Mouse (Mus musculus) E14TG2a.4 (cell line): Measurements from ENCODE around the gene Nr3c2.

Experiments used
- H3K27me3 ChIP-seq: 2 replicates; pipeline ENCODE4 v1.6.1; 2014; ENCODE audit warnings: low read length, control low read depth; ENCODE audit not compliant: insufficient read depth
- H3K36me3 ChIP-seq: 2 replicates; pipeline ENCODE4 v1.6.1; 2014; ENCODE audit warnings: low read length, control low read depth; ENCODE audit not compliant: insufficient read depth
- H3K4me1 ChIP-seq: replicated peaks from 2 replicates; pipeline ENCODE4 v1.6.1; 2014; ENCODE audit warnings: low read depth, low read length, control low read depth
- H3K4me3 ChIP-seq: replicated peaks from 2 replicates; pipeline ENCODE4 v1.5.1; 2014; ENCODE audit warnings: mild to moderate bottlenecking, low read length
- H3K9me3 ChIP-seq: 2 replicates; pipeline ENCODE4 v1.6.1; 2014; ENCODE audit warnings: low read length, control low read depth
- CTCF ChIP-seq: conservative IDR thresholded peaks from 2 replicates; pipeline ENCODE4 v1.5.1; 2014; ENCODE audit warnings: low read length
- NANOG ChIP-seq: IDR thresholded peaks from 2 replicates; pipeline ENCODE4 v1.6.1; 2014; ENCODE audit warnings: borderline replicate concordance, low read length, mixed read lengths
- POU5F1 ChIP-seq: IDR thresholded peaks from 2 replicates; pipeline ENCODE4 v1.6.1; 2014; ENCODE audit warnings: low read length, borderline replicate concordance

Gene Nr3c2

GRCm38 (mm10) chr8:76928326-76928725 is 29.1 kb downstream of the Nr3c2 start:
- no peaks in the 10 kb centered on the region for H3K4me1 ChIP-seq
- H3K4me3 ChIP-seq = no peak overlapping the region
- H3K27me3 ChIP-seq = no peaks in the 10 kb centered on the region
- no peaks in the 10 kb centered on the region for H3K36me3 ChIP-seq
- H3K9me3 ChIP-seq = no peaks in the 10 kb centered on the region
- TF ChIP-seq CTCF (no peak), POU5F1 (no peak), NANOG (no peak)

- H3K4me1 ChIP-seq = no peaks in the 10 kb centered on the region
- no peak for TF ChIP-seq NANOG
- no peak for TF ChIP-seq CTCF
- TF ChIP-seq POU5F1 = no peak
- no peaks in the 10 kb centered on the region for H3K9me3 ChIP-seq
- H3K27me3 ChIP-seq = no peaks in the 10 kb centered on the region
- H3K4me3 ChIP-seq = no peak overlapping the region
- no peaks in the 10 kb centered on the region for H3K36me3 ChIP-seq
These were observed 29.6 kb downstream of the Nr3c2 start for GRCm38 (mm10) chr8:76928808-76929207.

- TF ChIP-seq CTCF = no peak
- TF ChIP-seq NANOG = no peak
- no peak for TF ChIP-seq POU5F1
- no peaks in the 10 kb centered on the region for H3K9me3 ChIP-seq
- H3K27me3 ChIP-seq = no peaks in the 10 kb centered on the region
- H3K4me1 ChIP-seq = no peaks in the 10 kb centered on the region
- no peaks in the 10 kb centered on the region for H3K36me3 ChIP-seq
- H3K4me3 ChIP-seq = no peak overlapping the region
These were observed 65.8 kb downstream of the Nr3c2 start for GRCm38 (mm10) chr8:76965046-76965445.

- Histone ChIP-seq H3K4me3 (no peak overlapping the region), H3K36me3 (no peaks in the 10 kb centered on the region), H3K4me1 (no peaks in the 10 kb centered on the region; the same call in 1 of the 2 replicates), H3K27me3 (no peaks in the 10 kb centered on the region), H3K9me3 (no peaks in the 10 kb centered on the region)
- no peak for TF ChIP-seq POU5F1
- no peak for TF ChIP-seq NANOG
- no peak for TF ChIP-seq CTCF
These were observed 71.9 kb downstream of the Nr3c2 start for GRCm38 (mm10) chr8:76971187-76971586.

- H3K27me3 ChIP-seq = no peaks in the 10 kb centered on the region
- no peaks in the 10 kb centered on the region; the same call in 1 of the 2 replicates for H3K4me1 ChIP-seq
- TF ChIP-seq NANOG (no peak), CTCF (no peak)
These were observed 72.6 kb downstream of the Nr3c2 start for GRCm38 (mm10) chr8:76971761-76972404.

GRCm38 (mm10) chr8:76972947-76973552 is 73.8 kb downstream of the Nr3c2 start:
- Histone ChIP-seq H3K9me3 (no peaks in the 10 kb centered on the region), H3K4me1 (no peaks in the 10 kb centered on the region; the same call in 1 of the 2 replicates)
- no peak for TF ChIP-seq POU5F1
- no peak for TF ChIP-seq NANOG
- TF ChIP-seq CTCF = no peak

More at GRCm38 (mm10) chr8:76971761-76972404, 72.6 kb downstream of the Nr3c2 start:
- H3K9me3 ChIP-seq = no peaks in the 10 kb centered on the region
- no peaks in the 10 kb centered on the region for H3K36me3 ChIP-seq
- no peak overlapping the region for H3K4me3 ChIP-seq

GRCm38 (mm10) chr8:76977907-76978306 is 78.7 kb downstream of the Nr3c2 start:
- Histone ChIP-seq H3K4me3 (no peak overlapping the region), H3K9me3 (no peaks in the 10 kb centered on the region), H3K4me1 (no peaks in the 10 kb centered on the region; the same call in 1 of the 2 replicates), H3K36me3 (no peaks in the 10 kb centered on the region), H3K27me3 (no peaks in the 10 kb centered on the region)
- no peak for TF ChIP-seq NANOG

More at GRCm38 (mm10) chr8:76972947-76973552, 73.8 kb downstream of the Nr3c2 start:
- H3K27me3 ChIP-seq = no peaks in the 10 kb centered on the region
- no peak overlapping the region for H3K4me3 ChIP-seq
- H3K36me3 ChIP-seq = no peaks in the 10 kb centered on the region

- Histone ChIP-seq H3K36me3 (no peaks in the 10 kb centered on the region), H3K4me1 (no peaks in the 10 kb centered on the region), H3K27me3 (no peaks in the 10 kb centered on the region), H3K9me3 (no peaks in the 10 kb centered on the region), H3K4me3 (no peak overlapping the region)
- TF ChIP-seq CTCF (no peak), POU5F1 (no peak)
These were observed 84.8 kb downstream of the Nr3c2 start for GRCm38 (mm10) chr8:76984082-76984481.

GRCm38 (mm10) chr8:76984851-76985250 is 85.6 kb downstream of the Nr3c2 start:
- H3K27me3 ChIP-seq = no peaks in the 10 kb centered on the region
- H3K4me3 ChIP-seq = no peak overlapping the region
- TF ChIP-seq POU5F1 (no peak), NANOG (no peak), CTCF (no peak)
- no peaks in the 10 kb centered on the region for H3K4me1 ChIP-seq
- no peaks in the 10 kb centered on the region for H3K9me3 ChIP-seq
- H3K36me3 ChIP-seq = no peaks in the 10 kb centered on the region
